Mouse (Mus musculus): ENCODE measurements around the gene Ccl21a.
"Not testable (repeated sequence)": the region's sequence is repeated elsewhere in the genome, so short reads cannot be mapped to it uniquely, and the experiment has no call there.

Gene Ccl21a

GRCm38 (mm10) chr4:42773893-42774292 is at the start of gene Ccl21a:
TSS of gene Ccl21a (minus strand) at chr4:42773993.
- DNase-seq (ENCODE audit: low read depth), result not testable (repeated sequence)

GRCm38 (mm10) chr4:42756477-42756876 is 17.3 kb downstream of the Ccl21a start, which contains the start of gene Ccl19:
TSS of gene Ccl19 (minus strand) at chr4:42756577.
- DNase-seq (ENCODE audit: low read depth), result not testable (repeated sequence)

DNA sequence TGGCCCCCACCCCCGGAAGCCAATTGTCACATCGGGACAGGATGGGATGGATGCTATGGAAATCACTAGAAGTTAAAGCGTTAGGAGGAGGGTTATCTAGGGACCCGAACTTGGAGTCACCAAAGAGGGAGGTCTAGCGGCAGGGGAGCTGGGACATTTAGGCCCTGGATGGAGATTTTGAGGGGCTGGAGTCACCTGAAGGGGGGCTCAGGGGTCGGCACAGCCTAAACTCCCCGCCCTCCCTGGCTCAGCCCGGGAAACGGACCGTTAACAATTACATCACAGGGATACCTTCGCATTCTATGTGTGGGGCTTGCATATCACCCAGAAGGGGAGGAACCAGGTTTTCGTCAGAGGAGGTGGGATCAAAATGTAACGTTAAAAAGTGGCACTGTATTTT is 38.5 kb downstream of the Ccl21a start, which contains the start of gene 4930578G10Rik:
Gene 4930578G10Rik (plus strand): TSS at position 301 of the 400 bp plus-strand sequence.
- DNase-seq (ENCODE audit: low read depth), result not testable (repeated sequence)
